Mouse (Mus musculus): Measurements from ENCODE around the gene Timmdc1. TPM values are rescaled to one million over a fixed set of nuclear protein-coding genes. Genes with fewer than 3 reads are reported as not detected.

Timmdc1 gene
- polyA plus RNA-seq, 1 experiment = 7.8 TPM

GRCm38 (mm10) chr16:38558221-38558748 is 35.8 kb upstream of the Timmdc1 start, which contains the start of gene Tmem39a:
Gene Tmem39a (plus strand): TSS chr16:38558698.
- Histone ChIP-seq H3K4me3 (ENCODE audit: extremely low read depth, insufficient read depth, insufficient read length) (no peak within 1 kb of the TSS), H3K27me3 (ENCODE audit: control insufficient read depth, insufficient read depth, low read length) (no peaks in the 10 kb centered on the region), H3K4me1 (ENCODE audit: control insufficient read depth, insufficient read depth, insufficient read length) (no peaks in the 10 kb centered on the region), H3K36me3 (ENCODE audit: control insufficient read depth, insufficient read depth, low read length) (no peaks in the 10 kb centered on the region), H3K27ac (ENCODE audit: insufficient read depth, low read length) (no peak within 1 kb of the TSS)
- TF ChIP-seq CTCF (IDR thresholded peaks at IDR 0.05; ENCODE audit: extremely low read depth, insufficient read depth, insufficient read length, insufficient replicate concordance) = no peak
- TF ChIP-seq POLR2A (IDR thresholded peaks at IDR 0.05; ENCODE audit: low read depth, low read length) = no peak
- no peak for DNase-seq (ENCODE audit: low read depth in 1 of 2, low spot score in 2 of 2)
- WGBS = 82% methylated on average over 3 of the region's 3 CpGs

GRCm38 (mm10) chr16:38555988-38556387 is 33.5 kb upstream of the Timmdc1 start:
- Histone ChIP-seq H3K36me3 (ENCODE audit: control insufficient read depth, insufficient read depth, low read length) (no peaks in the 10 kb centered on the region), H3K4me1 (ENCODE audit: control insufficient read depth, insufficient read depth, insufficient read length) (no peaks in the 10 kb centered on the region), H3K27me3 (ENCODE audit: control insufficient read depth, insufficient read depth, low read length) (no peaks in the 10 kb centered on the region), H3K27ac (ENCODE audit: insufficient read depth, low read length) (no peak overlapping the region), H3K4me3 (ENCODE audit: extremely low read depth, insufficient read depth, insufficient read length) (no peak overlapping the region)
- TF ChIP-seq POLR2A (IDR thresholded peaks at IDR 0.05; ENCODE audit: low read depth, low read length) (no peak), CTCF (IDR thresholded peaks at IDR 0.05; ENCODE audit: extremely low read depth, insufficient read depth, insufficient read length, insufficient replicate concordance) (no peak)
- no peak for DNase-seq (ENCODE audit: low read depth in 1 of 2, low spot score in 2 of 2)
- 87% methylated on average over 3 of the region's 3 CpGs for WGBS

- DNase-seq (ENCODE audit: low read depth in 1 of 2, low spot score in 2 of 2) = peak in 1 of 2 experiments; percentile 69
- peak within 1 kb of the TSS; percentile 75 for H3K4me3 ChIP-seq (ENCODE audit: extremely low read depth, insufficient read depth, insufficient read length)
- WGBS = 4% methylated on average over 54 of the region's 54 CpGs
- H3K27ac ChIP-seq (ENCODE audit: insufficient read depth, low read length) = no peak within 1 kb of the TSS
- TF ChIP-seq CTCF (IDR thresholded peaks at IDR 0.05; ENCODE audit: extremely low read depth, insufficient read depth, insufficient read length, insufficient replicate concordance) = no peak
- peak; percentile 34 for TF ChIP-seq POLR2A (IDR thresholded peaks at IDR 0.05; ENCODE audit: low read depth, low read length)
- H3K36me3 ChIP-seq (ENCODE audit: control insufficient read depth, insufficient read depth, low read length) = peaks cover 12% of the 10 kb centered on the region
- no peaks in the 10 kb centered on the region for H3K27me3 ChIP-seq (ENCODE audit: control insufficient read depth, insufficient read depth, low read length)
- no peaks in the 10 kb centered on the region; the same call in 1 of the 2 replicates for H3K4me1 ChIP-seq (ENCODE audit: control insufficient read depth, insufficient read depth, insufficient read length)
These were observed 27.3 kb upstream of the Timmdc1 start, which contains the start of gene Poglut1 for GRCm38 (mm10) chr16:38549479-38550396. Gene Poglut1 (minus strand): TSS chr16:38550258.

GRCm38 (mm10) chr16:38548000-38548399 is 25.5 kb upstream of the Timmdc1 start:
- Histone ChIP-seq H3K27ac (ENCODE audit: insufficient read depth, low read length) (no peak overlapping the region), H3K4me3 (ENCODE audit: extremely low read depth, insufficient read depth, insufficient read length) (no peak overlapping the region), H3K27me3 (ENCODE audit: control insufficient read depth, insufficient read depth, low read length) (no peaks in the 10 kb centered on the region), H3K36me3 (ENCODE audit: control insufficient read depth, insufficient read depth, low read length) (peaks cover 17% of the 10 kb centered on the region), H3K4me1 (ENCODE audit: control insufficient read depth, insufficient read depth, insufficient read length) (no peaks in the 10 kb centered on the region; the same call in 1 of the 2 replicates)
- DNase-seq (ENCODE audit: low read depth in 1 of 2, low spot score in 2 of 2) = no peak
- TF ChIP-seq CTCF (IDR thresholded peaks at IDR 0.05; ENCODE audit: extremely low read depth, insufficient read depth, insufficient read length, insufficient replicate concordance) = no peak
- no peak for TF ChIP-seq POLR2A (IDR thresholded peaks at IDR 0.05; ENCODE audit: low read depth, low read length)
- 88% methylated on average over 1 of the region's 1 CpGs for WGBS

- Histone ChIP-seq H3K27ac (ENCODE audit: insufficient read depth, low read length) (no peak overlapping the region), H3K4me3 (ENCODE audit: extremely low read depth, insufficient read depth, insufficient read length) (no peak overlapping the region), H3K36me3 (ENCODE audit: control insufficient read depth, insufficient read depth, low read length) (peaks cover 25% of the 10 kb centered on the region), H3K4me1 (ENCODE audit: control insufficient read depth, insufficient read depth, insufficient read length) (no peaks in the 10 kb centered on the region), H3K27me3 (ENCODE audit: control insufficient read depth, insufficient read depth, low read length) (no peaks in the 10 kb centered on the region)
- WGBS = 85% methylated on average over 13 of the region's 13 CpGs
- DNase-seq (ENCODE audit: low read depth in 1 of 2, low spot score in 2 of 2) = no peak
- no peak for TF ChIP-seq POLR2A (IDR thresholded peaks at IDR 0.05; ENCODE audit: low read depth, low read length)
- TF ChIP-seq CTCF (IDR thresholded peaks at IDR 0.05; ENCODE audit: extremely low read depth, insufficient read depth, insufficient read length, insufficient replicate concordance) = no peak
These were observed 16.4 kb upstream of the Timmdc1 start for GRCm38 (mm10) chr16:38538716-38539380.

GRCm38 (mm10) chr16:38536544-38537146 is 14.2 kb upstream of the Timmdc1 start:
- Histone ChIP-seq H3K4me1 (ENCODE audit: control insufficient read depth, insufficient read depth, insufficient read length) (no peaks in the 10 kb centered on the region), H3K36me3 (ENCODE audit: control insufficient read depth, insufficient read depth, low read length) (peaks cover 20% of the 10 kb centered on the region), H3K27ac (ENCODE audit: insufficient read depth, low read length) (no peak overlapping the region), H3K27me3 (ENCODE audit: control insufficient read depth, insufficient read depth, low read length) (no peaks in the 10 kb centered on the region), H3K4me3 (ENCODE audit: extremely low read depth, insufficient read depth, insufficient read length) (no peak overlapping the region)
- 54% methylated on average over 8 of the region's 8 CpGs for WGBS
- peak; percentile 70; the same call in 1 of the 2 replicates for TF ChIP-seq CTCF (IDR thresholded peaks at IDR 0.05; ENCODE audit: extremely low read depth, insufficient read depth, insufficient read length, insufficient replicate concordance)
- TF ChIP-seq POLR2A (IDR thresholded peaks at IDR 0.05; ENCODE audit: low read depth, low read length) = no peak
- peak; percentile 42 to 67 for DNase-seq (ENCODE audit: low read depth in 1 of 2, low spot score in 2 of 2)

All from spleen, adult 2 months (tissue).